Mouse (Mus musculus) ES-E14 (cell line): Measurements from ENCODE around the gene Ube2z. TPM values are rescaled to one million over a fixed set of nuclear protein-coding genes. Genes with fewer than 3 reads are reported as not detected.
A peak's percentile ranks its signal among the peaks of the same experiment; 100 is the strongest.

Source experiments
- DNase-seq: peaks from one replicate; pipeline ENCODE4 v3.0.0-alpha.2; 2013; ENCODE audit warnings: low read depth, low spot score
- H3K27ac ChIP-seq: 2 replicates; pipeline ENCODE4 v1.5.1; 2012; ENCODE audit warnings: low read depth, mild to moderate bottlenecking, low read length, moderate library complexity, mixed read lengths; ENCODE audit not compliant: poor library complexity, insufficient read depth, severe bottlenecking
- H3K36me3 ChIP-seq: 2 replicates; pipeline ENCODE4 v1.6.1; 2012; ENCODE audit warnings: mild to moderate bottlenecking, low read length, moderate library complexity, mixed read lengths; ENCODE audit not compliant: control insufficient read depth, poor library complexity, insufficient read depth, severe bottlenecking
- H3K4me1 ChIP-seq, 2 experiments: fragments of 150-350 bp in 1 of 2; sonication (generic) in 1 of 2; 2 replicates each; pipeline ENCODE4 v1.6.1; 2012; ENCODE audit warnings: low read length in 2 of 2, mild to moderate bottlenecking in 1 of 2, mixed read lengths in 1 of 2; ENCODE audit not compliant: control insufficient read depth in 2 of 2, insufficient read depth in 2 of 2, poor library complexity in 1 of 2
- H3K4me3 ChIP-seq, 2 experiments: fragments of 150-350 bp in 1 of 2; sonication (generic) in 1 of 2; 2 replicates each; pipeline ENCODE4 v1.5.1; 2012; ENCODE audit warnings: low read length in 2 of 2, low read depth in 1 of 2, mild to moderate bottlenecking in 1 of 2, mixed read lengths in 1 of 2; ENCODE audit not compliant: insufficient read depth in 1 of 2, poor library complexity in 1 of 2, severe bottlenecking in 1 of 2
- H3K9ac ChIP-seq: 2 replicates; pipeline ENCODE4 v1.6.1; 2012; ENCODE audit warnings: low read depth, mild to moderate bottlenecking, low read length, mixed read lengths; ENCODE audit not compliant: poor library complexity, insufficient read depth, severe bottlenecking
- H3K9me3 ChIP-seq: fragments of 150-350 bp; sonication (generic); 2 replicates; pipeline ENCODE4 v1.6.1; 2012; ENCODE audit warnings: low read depth, mild to moderate bottlenecking, low read length; ENCODE audit not compliant: control insufficient read depth, insufficient read depth
- CHD2 ChIP-seq: IDR thresholded peaks from 2 replicates; pipeline ENCODE4 v1.6.1; 2014; ENCODE audit warnings: mild to moderate bottlenecking, low read depth, low read length, inconsistent platforms
- HCFC1 ChIP-seq: IDR thresholded peaks from 2 replicates; pipeline ENCODE4 v1.6.1; 2012; ENCODE audit warnings: low read length, inconsistent platforms, borderline replicate concordance; ENCODE audit not compliant: insufficient read depth
- MAFK ChIP-seq: IDR thresholded peaks from 2 replicates; pipeline ENCODE4 v1.6.1; 2014; ENCODE audit warnings: mild to moderate bottlenecking, low read depth, low read length, inconsistent platforms; ENCODE audit not compliant: insufficient read depth
- ZC3H11A ChIP-seq: IDR thresholded peaks from 2 replicates; pipeline ENCODE4 v1.6.1; 2012; ENCODE audit warnings: low read depth, mild to moderate bottlenecking, inconsistent platforms, low read length, borderline replicate concordance
- ZNF384 ChIP-seq: IDR thresholded peaks from 2 replicates; pipeline ENCODE4 v1.6.1; 2012; ENCODE audit warnings: low read depth, low read length, inconsistent platforms
- in situ Hi-C, 2 experiments: fragments of 600-800 bp; cut with MboI; formaldehyde crosslinking; loops; one replicate each; pipeline ENCODE4 v1.15.1; 2025; ENCODE audit warnings: low sequenced_read_pairs in 2 of 2, inconsistent platforms in 1 of 2; ENCODE audit not compliant: unreplicated experiment in 2 of 2
- total RNA-seq: library from RNA; depleted of rRNA; stranded (reverse); fragments of 300-350 nt; gene quantifications from 2 replicates; pipeline ENCODE4 v1.2.3, GENCODE M21; 2012

The Ube2z gene
- total RNA-seq, 1 experiment = 75.9 TPM

GRCm38 (mm10) chr11:96064521-96065214 lies 520 bp downstream of the Ube2z start:
- Histone ChIP-seq H3K4me1 (no peaks in the 10 kb centered on the region; a peak in 1 of 4 replicates), H3K9ac (peak overlapping the region; percentile 97), H3K27ac (peak overlapping the region; percentile 93), H3K9me3 (no peaks in the 10 kb centered on the region), H3K36me3 (peaks cover 19% of the 10 kb centered on the region), H3K4me3 (peak overlapping the region; percentile 96 to 99)
- in situ Hi-C loops = no loop called here
- TF ChIP-seq HCFC1 (no peak), ZC3H11A (no peak), CHD2 (no peak)
- peak; percentile 86 for DNase-seq

DNA sequence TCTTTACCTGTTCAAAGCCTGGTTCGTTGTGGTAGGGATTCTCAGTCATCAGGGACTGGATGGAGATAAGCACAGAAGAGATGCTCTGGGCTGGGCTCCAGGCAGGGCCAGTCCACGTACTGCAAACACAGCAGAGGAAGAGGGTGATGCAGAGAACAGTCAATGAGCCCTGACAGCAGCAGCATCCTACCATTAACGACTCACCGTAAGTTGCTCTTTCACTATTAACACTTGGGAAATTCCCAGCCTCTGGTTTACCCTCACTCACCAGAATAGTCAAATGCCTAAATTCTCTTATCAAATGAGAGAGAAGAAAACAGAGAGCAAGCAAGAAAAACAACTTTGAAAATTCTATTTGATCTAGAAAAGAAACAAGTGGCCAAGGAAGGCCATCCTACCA lies 6.9 kb downstream of the Ube2z start:
- Histone ChIP-seq H3K4me1 (no peaks in the 10 kb centered on the region), H3K27ac (no peak overlapping the region), H3K9ac (no peak overlapping the region), H3K4me3 (no peak overlapping the region), H3K9me3 (no peaks in the 10 kb centered on the region), H3K36me3 (peaks cover 42% of the 10 kb centered on the region)
- DNase-seq = no peak
- TF ChIP-seq ZNF384 = no peak
- in situ Hi-C loops = no loop called here

DNA sequence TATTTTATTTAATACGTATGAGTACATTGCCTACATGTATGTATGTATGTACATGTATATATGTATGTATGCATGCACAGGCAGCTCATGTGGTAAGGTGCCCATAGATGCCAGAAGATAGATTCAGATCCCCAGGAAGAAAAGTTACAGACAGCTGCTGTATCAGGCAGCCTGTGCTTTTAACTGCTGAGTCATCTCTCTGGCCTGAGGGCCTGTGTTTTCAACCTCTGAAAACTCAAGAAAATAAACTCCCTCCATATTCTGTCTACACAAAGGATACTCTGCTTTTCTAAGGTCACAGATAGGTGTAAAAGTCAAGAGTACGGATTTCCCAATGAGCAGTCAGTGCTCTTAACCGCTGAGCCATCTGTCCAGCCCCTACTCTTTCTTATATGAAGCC lies 14.3 kb downstream of the Ube2z start:
- H3K4me3 ChIP-seq = no peak overlapping the region
- peaks cover 48% of the 10 kb centered on the region for H3K36me3 ChIP-seq
- in situ Hi-C loops = no loop called here
- H3K4me1 ChIP-seq = peaks cover 3 to 8% of the 10 kb centered on the region in 2 experiments; a peak in 3 of 4 replicates
- H3K27ac ChIP-seq = no peak overlapping the region; the same call in 1 of the 2 replicates
- H3K9ac ChIP-seq = no peak overlapping the region
- no peak for DNase-seq
- TF ChIP-seq MAFK = peak; percentile 73
- TF ChIP-seq HCFC1 = no peak
- H3K9me3 ChIP-seq = no peaks in the 10 kb centered on the region

- no peak overlapping the region for H3K9ac ChIP-seq
- DNase-seq = no peak
- no peaks in the 10 kb centered on the region for H3K9me3 ChIP-seq
- H3K36me3 ChIP-seq = peaks cover 44% of the 10 kb centered on the region
- peaks cover 3 to 8% of the 10 kb centered on the region in 2 experiments; a peak in 3 of 4 replicates for H3K4me1 ChIP-seq
- TF ChIP-seq ZNF384 (no peak), ZC3H11A (no peak), CHD2 (no peak), MAFK (no peak), HCFC1 (no peak)
- in situ Hi-C loops = no loop called here
- no peak overlapping the region; the same call in 1 of the 2 replicates for H3K27ac ChIP-seq
- no peak overlapping the region for H3K4me3 ChIP-seq
Measured at GRCm38 (mm10) chr11:96049939-96050338, 15.2 kb downstream of the Ube2z start.
